Mouse (Mus musculus) thymus, postnatal 10 days (tissue): Measurements from ENCODE around the gene Fam172a.
A peak's percentile ranks its signal among the peaks of the same experiment; 100 is the strongest.

Experiments
- DNase-seq, 2 experiments: peaks; one replicate each; pipeline ENCODE4 v3.0.0; 2021; ENCODE audit warnings: low spot score in 2 of 2

Fam172a gene

GRCm38 (mm10) chr13:77976248-77976647 lies 274.4 kb downstream of the Fam172a start:
- no peak for DNase-seq

- no peak for DNase-seq
These were observed 275.3 kb downstream of the Fam172a start for GRCm38 (mm10) chr13:77977121-77977520.

- DNase-seq = peak in 1 of 2 experiments; percentile 6
These were observed 280.4 kb downstream of the Fam172a start for GRCm38 (mm10) chr13:77982105-77982851.

- DNase-seq = no peak
These were observed 281.0 kb downstream of the Fam172a start for GRCm38 (mm10) chr13:77982852-77983202.

- DNase-seq = no peak
These were observed 289.5 kb downstream of the Fam172a start for GRCm38 (mm10) chr13:77991189-77991886.

GRCm38 (mm10) chr13:78004649-78005048 lies 302.8 kb downstream of the Fam172a start:
- no peak for DNase-seq

- DNase-seq = no peak
These were observed 303.5 kb downstream of the Fam172a start for GRCm38 (mm10) chr13:78005344-78005743.

- no peak for DNase-seq
These were observed 308.3 kb downstream of the Fam172a start for GRCm38 (mm10) chr13:78010176-78010575.

- DNase-seq = peak in 1 of 2 experiments; percentile 22
These were observed 323.0 kb downstream of the Fam172a start, which contains the start of gene Pou5f2 for GRCm38 (mm10) chr13:78024683-78025294. TSS of gene Pou5f2 (plus strand) at chr13:78024902.

- no peak for DNase-seq
These were observed 331.0 kb downstream of the Fam172a start for GRCm38 (mm10) chr13:78032821-78033220.

- no peak for DNase-seq
These were observed 335.4 kb downstream of the Fam172a start for GRCm38 (mm10) chr13:78037203-78037602.

- DNase-seq = no peak
These were observed 341.4 kb downstream of the Fam172a start for GRCm38 (mm10) chr13:78043203-78043602.

- DNase-seq = no peak
These were observed 343.3 kb downstream of the Fam172a start for GRCm38 (mm10) chr13:78045116-78045515.

- DNase-seq = no peak
These were observed 385.9 kb downstream of the Fam172a start for GRCm38 (mm10) chr13:78087751-78088150.

- no peak for DNase-seq
These were observed 388.9 kb downstream of the Fam172a start for GRCm38 (mm10) chr13:78090701-78091100.

GRCm38 (mm10) chr13:78091949-78092348 lies 390.1 kb downstream of the Fam172a start:
- no peak for DNase-seq

- no peak for DNase-seq
These were observed 392.5 kb downstream of the Fam172a start for GRCm38 (mm10) chr13:78094352-78094751.

- no peak for DNase-seq
These were observed 393.5 kb downstream of the Fam172a start for GRCm38 (mm10) chr13:78095071-78095973.

- no peak for DNase-seq
These were observed 397.1 kb downstream of the Fam172a start for GRCm38 (mm10) chr13:78098858-78099445.

- DNase-seq = no peak
These were observed 398.1 kb downstream of the Fam172a start for GRCm38 (mm10) chr13:78099746-78100530.
